Mouse (Mus musculus): Measurements from ENCODE around the gene Col5a1. TPM values are rescaled to one million over a fixed set of nuclear protein-coding genes. Genes with fewer than 3 reads are reported as not detected.

The Col5a1 gene
- total RNA-seq, 2 experiments from 2014 or later, result 3.3 to 3.7 TPM

- DNase-seq (ENCODE audit: low spot score in 2 of 2), result peak; percentile 96 to 98
These were observed 182.3 kb downstream of the Col5a1 start for GRCm38 (mm10) chr2:28068537-28068878.

GRCm38 (mm10) chr2:28075616-28076187 is 189.5 kb downstream of the Col5a1 start:
- no peak for DNase-seq (ENCODE audit: low spot score in 2 of 2)

- DNase-seq (ENCODE audit: low spot score in 2 of 2), result no peak
These were observed 198.5 kb downstream of the Col5a1 start, which contains the start of gene Fcnb for GRCm38 (mm10) chr2:28084768-28085167. Gene Fcnb (minus strand): TSS chr2:28084885.

DNA sequence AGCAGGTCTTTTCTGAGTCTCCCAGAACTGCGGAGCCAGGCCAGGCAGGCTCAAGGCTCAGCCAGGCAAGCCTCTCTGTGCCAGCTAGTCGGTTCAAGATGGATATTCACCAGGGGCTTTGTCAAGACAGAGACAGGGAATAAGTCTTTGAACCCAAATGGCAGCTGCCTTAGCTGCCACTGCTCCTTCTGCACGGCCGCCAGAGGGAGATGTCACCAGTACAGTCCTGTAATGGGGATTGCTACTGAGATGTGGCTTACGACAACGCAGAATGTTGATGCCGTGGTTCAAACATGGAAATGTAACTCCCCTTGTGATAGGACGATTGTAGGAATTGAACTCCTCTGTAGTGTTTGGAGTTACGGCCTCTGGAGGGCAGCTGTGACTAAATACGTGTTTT is 199.9 kb downstream of the Col5a1 start:
- DNase-seq (ENCODE audit: low spot score in 2 of 2), result no peak

- no peak for DNase-seq (ENCODE audit: low spot score in 2 of 2)
These were observed 202.9 kb downstream of the Col5a1 start for GRCm38 (mm10) chr2:28089095-28089494.

Other genes starting within 250 kb of the Col5a1 start
- 10 to 100 TPM; 31.0 to 35.1 TPM for gene Rxra, start 210.0 kb upstream of the Col5a1 start, total RNA-seq (2021)
- gene Fcnb, start 198.5 kb downstream of the Col5a1 start, total RNA-seq (2021), result not detected